Mouse (Mus musculus) embryonic fibroblast, embryonic 13.5 days (primary cell): ENCODE measurements around the gene Ifngr2.

Source experiments
- CTCF ChIP-seq: IDR thresholded peaks from 2 replicates; pipeline ENCODE4 v1.5.1; 2011; ENCODE audit warnings: mild to moderate bottlenecking, control low read depth, low read length, moderate library complexity, borderline replicate concordance; ENCODE audit not compliant: insufficient read depth
- POLR2A ChIP-seq: IDR thresholded peaks from 2 replicates; pipeline ENCODE4 v1.6.1; 2011; ENCODE audit warnings: low read depth, mild to moderate bottlenecking, control low read depth, low read length, moderate library complexity

GRCm38 (mm10) chr16:91595076-91595475 is 48.2 kb downstream of the Ifngr2 start:
- TF ChIP-seq CTCF (no peak), POLR2A (no peak)
